Mouse (Mus musculus): ENCODE measurements around the gene Gm7137. TPM values are rescaled to one million over a fixed set of nuclear protein-coding genes. Genes with fewer than 3 reads are reported as not detected.

The Gm7137 gene
- polyA plus RNA-seq, 1 experiment from 2014 or later = not detected

- Histone ChIP-seq H3K36me3 (replicated peaks) (no peaks in the 10 kb centered on the region), H3K27me3 (ENCODE audit: poor library complexity, severe bottlenecking) (no peaks in the 10 kb centered on the region), H3K4me3 (no peak overlapping the region), H3K27ac (no peak overlapping the region), H3K9me3 (peaks cover 12% of the 10 kb centered on the region), H3K4me1 (peaks cover 37% of the 10 kb centered on the region)
- DNase-seq (ENCODE audit: extremely low spot score, low spot score) = no peak
- 89% methylated on average over 4 of the region's 4 CpGs for WGBS
These were observed 49.1 kb downstream of the Gm7137 start for GRCm38 (mm10) chr10:77738929-77739328.

Other genes with a start within 250 kb of the Gm7137 start
- gene Pttg1ip, start 206.5 kb downstream of the Gm7137 start, polyA plus RNA-seq (2016; fragmentation: Nextera tagmentation; extraction: Ambion mirVana) = 62.0 and 64.5 TPM in 2 replicates
- gene Sumo3, start 182.1 kb downstream of the Gm7137 start, polyA plus RNA-seq (2016; fragmentation: Nextera tagmentation; extraction: Ambion mirVana) = 439 and 448 TPM in 2 replicates
- gene Gm49325, start 182.0 kb downstream of the Gm7137 start, polyA plus RNA-seq (2016; fragmentation: Nextera tagmentation; extraction: Ambion mirVana) = 3.1 and 3.4 TPM in 2 replicates
- 102 and 104 TPM in 2 replicates for gene Ube2g2, start 165.9 kb downstream of the Gm7137 start, polyA plus RNA-seq (2016; fragmentation: Nextera tagmentation; extraction: Ambion mirVana)
- 1.1 and 1.4 TPM in 2 replicates for gene Tspear, start 101.6 kb downstream of the Gm7137 start, polyA plus RNA-seq (2016; fragmentation: Nextera tagmentation; extraction: Ambion mirVana)
- gene Gm19402, start 97.4 kb downstream of the Gm7137 start, polyA plus RNA-seq (2016; fragmentation: Nextera tagmentation; extraction: Ambion mirVana) = not detected in 2 replicates
- not detected in 2 replicates for gene Gm9508, start 91.0 kb downstream of the Gm7137 start, polyA plus RNA-seq (2016; fragmentation: Nextera tagmentation; extraction: Ambion mirVana)
- not detected in 2 replicates for gene Gm10272, start 81.6 kb downstream of the Gm7137 start, polyA plus RNA-seq (2016; fragmentation: Nextera tagmentation; extraction: Ambion mirVana)
- not detected in 2 replicates for gene Gm10024, start 76.7 kb downstream of the Gm7137 start, polyA plus RNA-seq (2016; fragmentation: Nextera tagmentation; extraction: Ambion mirVana)
- not detected in 2 replicates for gene Gm10142, start 72.4 kb downstream of the Gm7137 start, polyA plus RNA-seq (2016; fragmentation: Nextera tagmentation; extraction: Ambion mirVana)
- not detected in 2 replicates for gene Krtap12-1, start 67.6 kb downstream of the Gm7137 start, polyA plus RNA-seq (2016; fragmentation: Nextera tagmentation; extraction: Ambion mirVana)
- not detected in 2 replicates for gene Gm10100, start 61.7 kb downstream of the Gm7137 start, polyA plus RNA-seq (2016; fragmentation: Nextera tagmentation; extraction: Ambion mirVana)
- not detected in 2 replicates for gene Gm18596, start 45.6 kb downstream of the Gm7137 start, polyA plus RNA-seq (2016; fragmentation: Nextera tagmentation; extraction: Ambion mirVana)
- not detected in 2 replicates for gene Gm9736, start 36.8 kb downstream of the Gm7137 start, polyA plus RNA-seq (2016; fragmentation: Nextera tagmentation; extraction: Ambion mirVana)
- gene Gm3233, start 28.5 kb downstream of the Gm7137 start, polyA plus RNA-seq (2016; fragmentation: Nextera tagmentation; extraction: Ambion mirVana) = not detected in 2 replicates
- not detected in 2 replicates for gene Gm3238, start 16.9 kb downstream of the Gm7137 start, polyA plus RNA-seq (2016; fragmentation: Nextera tagmentation; extraction: Ambion mirVana)
- not detected in 2 replicates for gene Gm7138, start 11.3 kb downstream of the Gm7137 start, polyA plus RNA-seq (2016; fragmentation: Nextera tagmentation; extraction: Ambion mirVana)
- not detected in 2 replicates for gene Gm3250, start 5.7 kb downstream of the Gm7137 start, polyA plus RNA-seq (2016; fragmentation: Nextera tagmentation; extraction: Ambion mirVana)
- not detected in 2 replicates for gene Gm9639, start 6.9 kb upstream of the Gm7137 start, polyA plus RNA-seq (2016; fragmentation: Nextera tagmentation; extraction: Ambion mirVana)
- gene Gm19668, start 10.9 kb upstream of the Gm7137 start, polyA plus RNA-seq (2016; fragmentation: Nextera tagmentation; extraction: Ambion mirVana) = not detected in 2 replicates
- gene Gm9507, start 23.6 kb upstream of the Gm7137 start, polyA plus RNA-seq (2016; fragmentation: Nextera tagmentation; extraction: Ambion mirVana) = not detected in 2 replicates
- not detected in 2 replicates for gene Gm2696, start 26.5 kb upstream of the Gm7137 start, polyA plus RNA-seq (2016; fragmentation: Nextera tagmentation; extraction: Ambion mirVana)
- not detected in 2 replicates for gene Krtap10-4, start 38.9 kb upstream of the Gm7137 start, polyA plus RNA-seq (2016; fragmentation: Nextera tagmentation; extraction: Ambion mirVana)
- not detected in 2 replicates for gene Krtap10-10, start 47.7 kb upstream of the Gm7137 start, polyA plus RNA-seq (2016; fragmentation: Nextera tagmentation; extraction: Ambion mirVana)
- not detected in 2 replicates for gene Gm36176, start 58.6 kb upstream of the Gm7137 start, polyA plus RNA-seq (2016; fragmentation: Nextera tagmentation; extraction: Ambion mirVana)
- not detected in 2 replicates for gene Gm10318, start 64.7 kb upstream of the Gm7137 start, polyA plus RNA-seq (2016; fragmentation: Nextera tagmentation; extraction: Ambion mirVana)
- not detected in 2 replicates for gene Gm3285, start 73.8 kb upstream of the Gm7137 start, polyA plus RNA-seq (2016; fragmentation: Nextera tagmentation; extraction: Ambion mirVana)
- gene Lrrc3, start 114.3 kb upstream of the Gm7137 start, polyA plus RNA-seq (2016; fragmentation: Nextera tagmentation; extraction: Ambion mirVana) = 2.4 and 2.5 TPM in 2 replicates
- gene Trpm2, start 182.4 kb upstream of the Gm7137 start, polyA plus RNA-seq (2016; fragmentation: Nextera tagmentation; extraction: Ambion mirVana) = 0.53 and 0.57 TPM in 2 replicates
- 33.9 and 37.4 TPM in 2 replicates for gene 1810043G02Rik, start 190.3 kb upstream of the Gm7137 start, polyA plus RNA-seq (2016; fragmentation: Nextera tagmentation; extraction: Ambion mirVana)
- gene Pfkl, start 221.9 kb upstream of the Gm7137 start, polyA plus RNA-seq (2016; fragmentation: Nextera tagmentation; extraction: Ambion mirVana) = 262 and 282 TPM in 2 replicates